Mouse (Mus musculus): Measurements from ENCODE around the gene Mtx3.

DNA sequence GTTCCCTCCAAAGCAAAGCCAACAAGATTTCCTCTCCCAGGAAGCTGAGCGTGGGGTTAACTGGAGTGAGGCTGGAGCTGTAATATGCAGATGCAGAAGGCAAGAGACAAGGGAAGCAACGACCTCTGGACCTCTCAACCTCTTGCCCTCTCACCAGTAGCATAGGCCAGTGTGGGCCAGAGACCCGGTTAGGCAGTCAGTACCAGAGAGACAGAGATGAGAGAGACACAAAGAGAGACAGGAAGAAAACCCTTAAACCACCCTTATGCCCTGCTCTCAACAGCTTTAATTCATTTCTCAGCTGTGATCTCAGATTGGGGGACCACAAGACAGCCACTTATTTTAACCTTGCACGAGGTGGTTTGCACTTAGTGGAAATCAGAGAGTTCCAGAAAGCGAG lies 62.8 kb downstream of the Mtx3 start:
- no peak for TF ChIP-seq CTCF (IDR thresholded peaks at IDR 0.05; ENCODE audit: low read depth)
- no peak for TF ChIP-seq EP300 (IDR thresholded peaks at IDR 0.05; ENCODE audit: low read depth)
